In the genomic region with DNA sequence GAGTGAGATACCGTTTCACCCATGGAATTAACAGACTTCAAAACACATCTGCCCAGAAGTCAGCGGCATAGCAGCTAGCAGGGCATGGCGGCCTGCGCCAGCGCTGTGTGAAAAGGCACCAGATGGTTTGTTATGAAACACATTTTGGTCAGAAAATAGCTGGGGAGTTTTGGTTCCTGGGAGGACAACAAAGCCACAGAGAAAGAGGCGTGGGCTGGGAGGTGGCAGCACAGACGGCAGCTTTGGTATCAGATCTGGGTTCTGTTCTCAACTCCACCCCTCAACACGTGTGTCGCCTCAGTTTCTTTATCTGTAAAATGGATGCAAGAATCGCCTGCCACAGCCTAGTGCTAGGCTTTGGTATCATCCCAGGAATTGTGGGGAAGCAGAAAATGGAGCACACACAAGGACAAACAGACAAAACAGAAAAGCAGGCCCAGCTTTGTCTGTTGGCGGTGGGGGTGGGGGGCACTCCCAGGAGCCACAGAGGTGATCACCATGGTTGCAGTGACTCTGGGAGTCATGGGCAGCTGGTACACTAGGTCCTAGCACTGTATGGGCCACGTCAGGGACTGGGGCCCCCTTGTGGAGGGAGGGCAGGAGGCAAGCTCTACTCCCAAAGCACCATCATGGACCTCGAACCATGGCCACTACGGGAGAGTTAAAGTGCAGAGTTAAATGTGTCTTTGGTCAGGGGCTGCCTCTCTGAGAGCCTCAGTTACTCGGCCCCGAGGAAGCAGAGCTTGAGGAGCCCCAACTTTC, we compare ENCODE assay signal across 7 mouse cellular contexts. TPM values are rescaled to one million over a fixed set of nuclear protein-coding genes. Genes with fewer than 3 reads are reported as not detected.
DNase-seq lines count a peak whose midpoint lies in the region; ATAC-seq and TF ChIP-seq lines count a peak whose summit lies in the region.

No protein-coding gene starts in this region.

- H3K4me1 ChIP-seq in lung, postnatal 0 days (ENCODE audit: insufficient read depth, low read depth, low read length), result no peaks in the 10 kb centered on the region; the same call in 1 of the 2 replicates
- peaks cover 13% of the 10 kb centered on the region; the same call in 1 of the 2 replicates for H3K4me1 ChIP-seq in kidney, embryonic 14.5 days (ENCODE audit: control insufficient read depth, insufficient read depth, low read length)

- no peak for TF ChIP-seq EP300 in lung, postnatal 0 days (IDR thresholded peaks at IDR 0.05)

- DNase-seq in lung, postnatal 0 days (ENCODE audit: low spot score), result no peak
- no peak for DNase-seq in lung, postnatal 14 days
- peak; percentile 64 for DNase-seq in cerebellum, adult 9-11 months
- DNase-seq in layer of hippocampus, adult 8-10 months (ENCODE audit: low spot score in 2 of 2), result peak; percentile 77 to 81
- DNase-seq in right cerebral cortex, adult 2 months (ENCODE audit: low spot score in 2 of 2), result peak; percentile 76 to 82

- peaks cover 20% of the 10 kb centered on the region; the same call in 1 of the 2 replicates for H3K36me3 ChIP-seq in lung, postnatal 0 days (ENCODE audit: insufficient read depth, low read length)
- peaks cover 37% of the 10 kb centered on the region for H3K36me3 ChIP-seq in kidney, embryonic 14.5 days (ENCODE audit: control insufficient read depth, insufficient read depth, low read length)

- H3K9ac ChIP-seq in lung, postnatal 0 days (replicated peaks; ENCODE audit: low read depth), result no peak overlapping the region
- H3K9ac ChIP-seq in kidney, embryonic 14.5 days (ENCODE audit: low read depth, low read length), result no peak overlapping the region

- WGBS in lung, postnatal 0 days, result 85% methylated on average over 16 of the region's 16 CpGs
- 88% methylated on average over 16 of the region's 16 CpGs for WGBS in kidney, embryonic 14.5 days

- TF ChIP-seq CTCF in lung, postnatal 0 days (IDR thresholded peaks at IDR 0.05), result peak; percentile 62

- H3K9me3 ChIP-seq in lung, postnatal 0 days (ENCODE audit: low read length), result no peaks in the 10 kb centered on the region
- no peaks in the 10 kb centered on the region for H3K9me3 ChIP-seq in kidney, embryonic 14.5 days (ENCODE audit: control insufficient read depth, low read length)

- no peak overlapping the region for H3K27ac ChIP-seq in lung, postnatal 0 days (ENCODE audit: low read length)
- no peak overlapping the region for H3K27ac ChIP-seq in kidney, embryonic 14.5 days (ENCODE audit: low read depth, low read length)

- no peak overlapping the region for H3K4me3 ChIP-seq in lung, postnatal 0 days (ENCODE audit: low read depth, low read length)
- no peak overlapping the region for H3K4me3 ChIP-seq in kidney, embryonic 14.5 days (ENCODE audit: low read length)

- no peak overlapping the region for H3K4me2 ChIP-seq in lung, postnatal 0 days (replicated peaks; ENCODE audit: low read depth, low read length)
- no peak overlapping the region for H3K4me2 ChIP-seq in kidney, embryonic 14.5 days (replicated peaks; ENCODE audit: low read depth, low read length)

- ATAC-seq in lung, postnatal 0 days, result no peak
- ATAC-seq in erythroblast, adult 5-6 weeks (replicated peaks; ENCODE audit: low FRiP score, poor library complexity, severe bottlenecking), result no peak
- ATAC-seq in kidney, embryonic 14.5 days (ENCODE audit: low FRiP score, low TSS enrichment), result no peak

- no peaks in the 10 kb centered on the region for H3K27me3 ChIP-seq in lung, postnatal 0 days (replicated peaks; ENCODE audit: insufficient read depth, low read length)
- H3K27me3 ChIP-seq in kidney, embryonic 14.5 days (ENCODE audit: control insufficient read depth, insufficient read depth, low read length), result no peaks in the 10 kb centered on the region

RNA-seq across cellular contexts. Expression of a gene that starts 21.7 kb away (rescaled TPM):
- 23.5 and 24.4 TPM in 2 replicates for polyA plus RNA-seq in lung, postnatal 0 days (2015; fragmentation: Nextera tagmentation; extraction: Ambion mirVana)
- 1 to 10 TPM; 1.9 to 4.8 (median 3.0) TPM for total RNA-seq in layer of hippocampus, adult 8-10 months (2022)
- total RNA-seq in erythroblast, adult 5-6 weeks (2015; ENCODE audit: low replicate concordance), result 5.6 and 10.9 TPM in 2 replicates
- 4.7 and 6.6 TPM in 2 replicates for total RNA-seq in erythroblast, adult 5-6 weeks (2017; ENCODE audit: low replicate concordance)
- 10.7 and 19.9 TPM in 2 replicates for polyA plus RNA-seq in kidney, embryonic 14.5 days (2014; fragmentation: Nextera tagmentation; extraction: Ambion mirVana)

RNA-seq across cellular contexts. Expression of a gene that starts 42.0 kb away (rescaled TPM):
- polyA plus RNA-seq in lung, postnatal 0 days (2015; fragmentation: Nextera tagmentation; extraction: Ambion mirVana), result 2.9 and 3.0 TPM in 2 replicates
- total RNA-seq in layer of hippocampus, adult 8-10 months (2022), result 10 to 100 TPM; 24.6 to 31.4 (median 28.1) TPM
- 4.2 and 6.1 TPM in 2 replicates for total RNA-seq in erythroblast, adult 5-6 weeks (2015; ENCODE audit: low replicate concordance)
- 1.4 and 2.8 TPM in 2 replicates for total RNA-seq in erythroblast, adult 5-6 weeks (2017; ENCODE audit: low replicate concordance)
- polyA plus RNA-seq in kidney, embryonic 14.5 days (2014; fragmentation: Nextera tagmentation; extraction: Ambion mirVana), result 3.8 and 5.3 TPM in 2 replicates

Comparison
In these comparisons a context has a peak if more than half of its experiments do, and no peak if none do; other contexts are left out.
1. DNase-seq: peak in cerebellum, adult 9-11 months (single experiment), layer of hippocampus, adult 8-10 months (2 of 2) and right cerebral cortex, adult 2 months (2 of 2); none in lung, postnatal 0 days (single experiment) and lung, postnatal 14 days (single experiment).